Mouse (Mus musculus): ENCODE results near the gene Bcl2l1.

Bcl2l1 gene

GRCm38 (mm10) chr2:152823770-152824169 is 7.8 kb downstream of the Bcl2l1 start:
- DNase-seq: no peak

- no peak for DNase-seq
These were observed 10.0 kb downstream of the Bcl2l1 start for GRCm38 (mm10) chr2:152821566-152821965.

GRCm38 (mm10) chr2:152821023-152821422 is 10.5 kb downstream of the Bcl2l1 start:
- peak; percentile 80 for DNase-seq

- peak; percentile 86 for DNase-seq
These were observed 11.2 kb downstream of the Bcl2l1 start for GRCm38 (mm10) chr2:152820369-152820768.

- DNase-seq: no peak
These were observed 11.6 kb downstream of the Bcl2l1 start for GRCm38 (mm10) chr2:152819926-152820325.

- DNase-seq: no peak
These were observed 12.4 kb downstream of the Bcl2l1 start for GRCm38 (mm10) chr2:152819097-152819624.

GRCm38 (mm10) chr2:152818679-152819078 is 12.8 kb downstream of the Bcl2l1 start:
- DNase-seq: no peak

GRCm38 (mm10) chr2:152817596-152818291 is 13.8 kb downstream of the Bcl2l1 start:
- peak; percentile 46 for DNase-seq

- DNase-seq: no peak
These were observed 14.7 kb downstream of the Bcl2l1 start for GRCm38 (mm10) chr2:152816657-152817348.

GRCm38 (mm10) chr2:152815879-152816656 is 15.5 kb downstream of the Bcl2l1 start:
- peak; percentile 22 for DNase-seq

GRCm38 (mm10) chr2:152814213-152814874 is 17.2 kb downstream of the Bcl2l1 start:
- DNase-seq: peak; percentile 23

GRCm38 (mm10) chr2:152813232-152813631 is 18.3 kb downstream of the Bcl2l1 start:
- DNase-seq: no peak

GRCm38 (mm10) chr2:152811336-152812165 is 20.0 kb downstream of the Bcl2l1 start:
- peak; percentile 26 for DNase-seq

GRCm38 (mm10) chr2:152810158-152810941 is 21.2 kb downstream of the Bcl2l1 start:
- peak; percentile 27 for DNase-seq

GRCm38 (mm10) chr2:152808178-152808577 is 23.4 kb downstream of the Bcl2l1 start:
- DNase-seq: no peak

GRCm38 (mm10) chr2:152806037-152806436 is 25.5 kb downstream of the Bcl2l1 start:
- DNase-seq: no peak

GRCm38 (mm10) chr2:152805111-152805490 is 26.4 kb downstream of the Bcl2l1 start:
- no peak for DNase-seq

- DNase-seq: peak; percentile 45
These were observed 27.0 kb downstream of the Bcl2l1 start for GRCm38 (mm10) chr2:152804408-152805110.

GRCm38 (mm10) chr2:152803081-152803480 is 28.4 kb downstream of the Bcl2l1 start:
- no peak for DNase-seq

- peak; percentile 38 for DNase-seq
These were observed 29.2 kb downstream of the Bcl2l1 start for GRCm38 (mm10) chr2:152802303-152802702.

Data from lung, postnatal 10 days (tissue).